Mouse (Mus musculus) adrenal gland, adult 18-20 months (tissue): ENCODE data around the gene Chtop. TPM values are rescaled to one million over a fixed set of nuclear protein-coding genes. Genes with fewer than 3 reads are reported as not detected.

ENCODE experiments used
- DNase-seq, 2 experiments: peaks; one replicate each; pipeline ENCODE4 v3.0.0; 2021 to 2022; ENCODE audit warnings: low spot score in 2 of 2
- long read RNA-seq, 2 experiments: library from polyadenylated mRNA; stranded (forward); transcript quantifications; one replicate each; pipeline ENCODE4 v2.0.0; 2021
- total RNA-seq, 2 experiments: library from RNA; stranded (reverse); gene quantifications; 1 replicate in 1 of 2; 2 replicates in 1 of 2; pipeline ENCODE4 v1.2.3; 2021

Gene Chtop
- total RNA-seq, result 100 to 1,000 TPM; 112 to 115 TPM
- long read RNA-seq, experiment 1, transcript Chtop-202 (6 exons, 2,012 nt), result major isoform, 37 of 65 reads
- long read RNA-seq, experiment 1, partial matches to known transcripts, result 2 of 65 reads
- long read RNA-seq, experiment 1, other reads (novel, unspliced or antisense), result 17 of 65 reads
- long read RNA-seq, experiment 2, transcript Chtop-207 (5 exons, 1,321 nt), result minor isoform, 5 of 141 reads
- long read RNA-seq, experiment 2, transcript Chtop-202 (6 exons, 2,012 nt), result major isoform, 64 of 141 reads
- long read RNA-seq, experiment 2, transcript Chtop-201 (5 exons, 3,257 nt), result minor isoform, 6 of 141 reads
- long read RNA-seq, experiment 2, partial matches to known transcripts, result 11 of 141 reads
- long read RNA-seq, experiment 2, other reads (novel, unspliced or antisense), result 52 of 141 reads

DNA sequence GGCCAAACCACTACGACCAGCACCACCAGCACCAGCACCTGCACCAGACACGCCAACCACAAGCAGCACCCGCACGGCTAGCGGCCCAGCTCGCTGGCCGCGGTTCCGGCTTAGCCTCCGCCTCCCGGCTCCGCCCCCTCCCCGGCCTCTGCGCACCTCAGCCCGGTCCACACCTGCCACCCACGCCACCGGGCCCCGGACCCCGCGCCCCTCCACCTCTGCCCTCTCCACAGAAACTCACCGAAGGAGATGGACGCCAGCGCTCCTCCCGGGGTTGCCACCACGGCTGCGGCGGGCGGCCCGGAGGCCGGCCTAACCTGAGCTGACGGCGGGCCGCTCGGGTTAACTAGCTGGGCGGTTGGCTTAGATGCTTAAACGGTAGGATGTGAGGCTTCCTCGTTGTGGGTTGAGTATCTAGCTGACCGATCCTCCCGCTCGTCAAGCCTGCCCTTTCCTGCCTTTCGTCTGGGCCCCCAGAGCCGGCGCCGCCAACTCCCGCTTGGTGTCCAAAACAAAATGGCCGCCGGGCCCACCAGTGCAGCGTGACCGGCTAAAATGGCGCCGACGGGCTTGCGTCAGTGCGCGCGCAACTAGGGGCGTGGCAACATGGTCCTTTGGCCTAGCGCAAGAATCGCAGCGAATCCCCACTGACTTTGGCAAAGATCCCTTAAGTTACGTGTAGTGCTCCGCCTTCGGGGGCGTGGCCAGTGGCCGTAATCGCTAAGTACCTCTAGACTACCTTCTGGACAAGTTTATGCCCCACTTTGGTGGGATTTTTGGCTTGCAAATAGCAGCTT is at the start of gene Chtop:
Gene Chtop (minus strand): TSS at position 549 of the 797 bp plus-strand sequence.
- peak; percentile 99 for DNase-seq

DNA sequence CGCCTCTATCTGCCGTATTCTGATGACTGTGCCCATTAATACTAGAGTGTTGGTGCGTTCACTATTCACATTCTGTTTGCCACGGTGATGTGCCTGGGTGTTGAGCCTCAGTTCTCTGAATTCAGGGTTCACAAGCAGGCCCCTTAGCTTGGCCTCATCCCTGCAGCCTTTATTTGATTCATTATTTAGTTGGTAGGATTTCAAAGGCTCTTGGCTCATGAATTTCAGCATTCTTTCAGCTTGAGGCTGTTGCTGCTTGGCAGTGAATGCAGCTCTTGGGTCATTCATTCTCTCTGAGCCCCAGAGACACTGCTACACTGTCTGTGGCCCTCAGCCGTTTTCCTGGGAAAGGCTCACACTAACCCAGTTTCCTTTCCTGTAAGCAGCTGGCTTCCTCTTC is 46.7 kb upstream of the Chtop start:
- no peak for DNase-seq

DNA sequence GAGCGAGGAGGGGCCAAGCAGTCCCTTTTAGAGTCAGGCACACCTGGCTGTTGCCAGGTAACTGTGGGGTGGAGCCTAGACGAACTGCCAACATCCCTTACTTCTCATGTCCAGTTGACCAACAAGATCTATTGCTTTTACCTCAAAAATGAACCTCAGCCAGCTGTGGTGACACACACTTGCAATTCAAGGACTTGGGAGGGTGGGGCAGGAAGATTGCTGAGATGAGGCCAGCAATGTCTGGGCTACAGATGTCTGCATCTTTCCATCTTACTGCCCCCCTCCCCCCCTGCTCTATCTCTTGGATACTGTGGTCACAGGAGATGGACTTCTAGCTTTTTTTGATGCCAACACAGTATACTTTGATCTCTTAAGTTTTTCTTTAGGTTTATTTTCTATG is 42.9 kb upstream of the Chtop start:
- no peak for DNase-seq

DNA sequence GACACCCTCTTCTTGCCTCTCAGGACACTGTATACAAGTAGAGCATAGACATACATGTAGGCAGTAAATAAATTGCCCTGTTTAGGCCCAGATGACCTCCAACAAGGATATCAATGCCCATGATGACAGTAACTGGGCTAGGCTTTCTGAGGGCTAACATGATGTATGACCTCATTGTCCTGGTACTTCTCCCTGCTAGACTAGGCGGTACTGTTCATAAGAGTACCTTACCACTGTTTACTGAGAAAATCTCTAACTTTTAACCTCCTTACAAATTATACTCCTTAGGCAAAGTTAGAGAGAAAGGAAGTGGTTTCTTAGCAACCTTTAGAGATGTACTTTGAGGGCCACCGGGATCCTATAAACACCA is 41.1 kb upstream of the Chtop start:
- no peak for DNase-seq

DNA sequence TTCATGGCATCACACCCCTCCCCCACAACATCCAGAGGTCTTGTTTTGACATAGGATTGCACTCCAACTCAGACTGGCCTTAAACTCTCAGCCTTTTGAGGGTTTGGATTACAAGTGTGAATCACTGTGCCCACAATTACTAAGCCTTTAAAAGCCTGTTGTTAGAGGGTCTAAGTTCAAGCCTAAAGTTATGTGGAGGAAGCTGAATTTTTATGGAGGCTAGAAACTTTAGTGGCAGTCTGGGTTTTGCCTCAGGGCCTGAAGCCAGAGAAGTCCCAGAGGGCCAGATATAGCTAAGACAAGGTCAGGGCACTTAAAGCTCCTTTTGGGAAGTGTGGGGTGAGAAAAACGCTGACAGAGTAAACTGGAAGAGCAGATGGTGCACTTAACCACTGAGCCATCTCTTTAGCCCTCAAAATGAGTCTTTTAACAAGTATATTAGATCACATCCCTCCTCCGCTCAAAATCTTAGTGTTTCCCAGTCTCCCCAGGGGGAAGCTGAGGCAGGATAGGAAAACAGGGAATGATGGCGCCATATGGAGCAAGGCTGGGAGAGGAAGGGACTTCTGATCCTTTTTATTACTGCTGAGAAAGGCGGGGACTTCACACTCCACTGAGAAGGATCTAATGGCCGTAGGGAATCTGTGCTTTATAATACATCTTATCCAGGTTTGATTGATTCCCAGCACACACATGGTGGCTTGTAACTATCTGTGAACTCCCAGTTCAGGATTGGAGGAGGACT is 40.5 kb upstream of the Chtop start:
- no peak for DNase-seq

DNA sequence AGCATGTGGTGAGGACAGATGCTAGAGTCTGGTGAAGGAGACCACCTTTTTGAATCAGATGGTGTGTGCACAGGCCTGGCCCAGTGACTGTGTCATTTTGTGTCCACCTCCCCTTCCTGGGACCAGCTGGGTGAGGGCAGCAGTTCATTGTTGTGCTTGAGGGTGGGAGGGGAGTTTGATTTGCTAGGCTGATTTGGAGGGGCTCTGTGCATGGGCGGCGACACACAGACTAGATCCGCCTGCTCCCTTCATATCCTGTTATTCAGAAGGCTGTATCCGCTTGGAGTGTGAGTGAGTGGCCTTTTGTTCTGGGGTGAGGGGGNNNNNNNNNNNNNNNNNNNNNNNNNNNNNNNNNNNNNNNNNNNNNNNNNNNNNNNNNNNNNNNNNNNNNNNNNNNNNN is 31.6 kb upstream of the Chtop start:
- DNase-seq, result no peak

DNA sequence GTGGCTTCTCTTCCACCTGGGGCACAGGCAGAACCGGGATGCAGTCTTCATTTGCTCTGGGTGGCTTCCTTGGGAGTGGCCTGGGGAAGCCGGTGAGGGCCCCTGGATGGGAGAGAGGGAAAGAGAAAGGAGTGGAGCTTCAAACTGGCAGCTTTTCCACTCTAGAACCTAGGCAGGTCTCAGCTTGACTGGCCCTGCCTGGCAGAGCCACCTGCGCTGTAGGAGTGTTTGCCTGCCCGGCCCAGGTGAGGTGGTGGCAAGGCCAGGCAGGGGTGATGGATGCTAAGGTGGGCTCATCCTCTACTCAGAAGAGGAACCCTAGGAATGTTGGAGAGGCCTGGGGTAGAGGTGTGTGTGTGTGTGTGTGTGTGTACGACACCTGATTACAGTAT is 28.6 kb upstream of the Chtop start:
- no peak for DNase-seq

DNA sequence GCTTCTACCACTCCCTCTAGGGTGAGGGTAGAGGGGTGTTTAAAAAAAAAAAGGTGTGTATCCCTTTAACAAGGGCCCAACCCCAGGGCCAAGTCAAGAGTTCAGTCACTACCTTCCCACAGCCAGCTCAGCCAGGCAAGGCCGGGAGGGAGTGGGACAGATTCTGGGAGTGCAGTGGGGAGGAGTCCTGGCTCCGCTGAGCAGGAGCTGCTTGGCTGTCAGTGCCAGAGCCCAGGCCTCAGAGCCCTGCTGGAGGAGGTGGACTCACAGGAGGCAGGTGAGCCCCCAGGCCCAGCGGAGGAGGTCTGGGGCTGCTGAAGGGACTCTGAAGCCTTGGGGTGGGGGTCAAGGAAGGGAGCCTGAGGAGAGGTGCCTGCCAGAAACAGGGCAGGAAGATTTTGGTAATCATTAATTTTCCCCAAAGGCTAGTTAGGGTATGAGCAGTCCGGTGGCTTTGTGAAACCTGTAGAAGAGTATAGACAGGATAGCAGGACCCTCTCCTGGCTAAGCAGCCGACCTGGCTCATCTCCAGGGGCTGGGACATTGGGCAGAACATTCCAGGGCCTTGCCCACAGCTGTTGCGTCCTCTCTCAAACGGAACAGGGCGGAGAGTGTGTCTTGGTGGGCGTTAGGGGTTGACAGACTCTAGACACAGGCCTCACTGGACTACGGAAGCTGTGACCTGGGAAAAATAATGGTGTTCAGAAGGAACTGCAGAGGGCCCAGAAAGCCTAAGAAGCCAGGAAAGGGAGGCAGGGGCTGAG is 28.0 kb upstream of the Chtop start, which contains the start of gene S100a16:
Gene S100a16 (plus strand): TSS at position 114 of the 764 bp plus-strand sequence.
- peak; percentile 51 to 55 for DNase-seq

DNA sequence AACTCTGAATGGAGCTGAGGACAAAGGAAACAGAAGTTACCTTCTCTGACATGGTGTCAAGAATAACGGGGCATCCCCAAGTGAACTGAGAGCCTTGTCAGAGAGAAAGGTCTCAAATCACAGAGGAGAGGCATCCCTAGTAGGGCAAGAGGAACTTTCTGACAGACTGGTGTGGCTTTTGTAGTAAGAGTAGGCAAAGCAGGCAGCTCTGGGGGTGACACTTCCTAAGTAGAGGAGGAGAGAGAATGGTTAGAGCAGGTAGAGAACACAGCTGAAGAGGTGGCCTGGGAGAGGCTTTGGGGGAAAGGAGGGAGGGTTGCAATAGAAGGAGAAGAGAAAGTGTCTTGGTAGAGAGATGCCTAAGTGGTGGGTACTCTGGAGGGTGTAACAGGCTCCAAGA is 26.1 kb upstream of the Chtop start:
- DNase-seq, result no peak

DNA sequence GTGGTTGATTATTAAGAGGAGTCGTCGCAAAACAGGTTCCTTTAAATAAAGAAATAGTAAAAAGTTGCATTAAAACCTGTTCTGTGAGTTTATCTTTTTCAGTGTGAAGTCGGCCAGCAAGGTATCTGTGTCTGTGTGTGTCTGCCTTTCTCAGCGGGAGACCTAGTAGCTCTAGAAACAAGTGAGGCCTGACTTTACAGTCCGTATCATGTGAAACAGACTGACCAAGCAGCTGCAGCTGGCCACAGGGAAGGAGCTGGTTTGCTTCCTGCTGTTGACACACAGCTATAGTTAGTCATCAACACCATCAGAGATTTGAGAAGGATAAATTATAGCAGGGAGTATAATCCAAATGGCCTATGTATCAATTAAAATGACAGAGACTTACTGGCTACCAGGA is 22.4 kb upstream of the Chtop start:
- no peak for DNase-seq

DNA sequence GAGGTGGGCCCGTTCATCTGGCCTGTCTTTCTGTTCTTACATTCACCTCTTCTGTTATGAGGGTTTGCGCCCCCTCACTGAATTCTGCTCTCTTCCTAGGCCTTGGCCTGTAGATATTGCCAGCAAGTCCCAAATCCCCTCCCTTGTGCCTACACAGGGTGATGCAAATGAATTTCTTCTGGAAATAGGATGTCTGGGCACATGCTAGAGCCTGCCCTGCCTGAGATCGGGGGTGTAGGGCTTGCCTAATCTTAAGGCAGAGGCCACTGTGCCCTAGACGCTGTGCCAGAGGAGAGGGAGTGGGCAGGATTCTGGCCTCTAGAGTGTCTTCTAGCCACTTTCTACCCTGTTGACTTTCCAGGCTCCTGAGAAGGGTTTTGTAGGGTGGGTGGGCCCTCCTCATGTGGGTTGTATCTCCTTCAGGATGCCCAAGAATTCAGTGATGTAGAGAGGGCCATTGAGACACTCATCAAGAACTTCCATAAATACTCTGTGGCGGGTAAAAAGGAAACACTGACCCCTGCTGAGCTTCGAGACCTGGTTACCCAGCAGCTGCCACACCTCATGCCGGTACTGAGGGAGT is 18.1 kb upstream of the Chtop start:
- DNase-seq, result no peak

DNA sequence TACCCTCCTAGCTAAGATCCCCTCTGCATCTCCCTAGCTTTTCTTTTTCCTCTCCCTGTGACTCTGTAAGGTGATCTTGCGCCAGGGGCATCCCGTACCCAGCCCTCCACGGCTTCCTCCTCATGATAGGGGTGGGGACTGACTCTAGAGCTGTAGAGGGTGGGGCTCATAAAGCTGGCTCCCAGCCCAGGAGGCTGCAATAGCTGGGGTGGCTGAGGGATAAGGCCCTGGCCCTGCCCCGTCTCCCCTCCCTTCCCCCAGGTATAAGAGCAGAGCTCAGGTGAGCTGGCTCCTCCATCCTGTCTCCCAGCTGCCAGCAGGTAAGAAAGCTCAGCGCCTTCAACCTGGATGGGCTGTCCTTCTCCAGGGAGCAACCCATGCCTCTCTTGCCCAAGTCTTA is 17.3 kb upstream of the Chtop start, which contains the start of gene S100a14:
Gene S100a14 (plus strand): TSS at position 277 of the 400 bp plus-strand sequence.
- DNase-seq, result no peak

DNA sequence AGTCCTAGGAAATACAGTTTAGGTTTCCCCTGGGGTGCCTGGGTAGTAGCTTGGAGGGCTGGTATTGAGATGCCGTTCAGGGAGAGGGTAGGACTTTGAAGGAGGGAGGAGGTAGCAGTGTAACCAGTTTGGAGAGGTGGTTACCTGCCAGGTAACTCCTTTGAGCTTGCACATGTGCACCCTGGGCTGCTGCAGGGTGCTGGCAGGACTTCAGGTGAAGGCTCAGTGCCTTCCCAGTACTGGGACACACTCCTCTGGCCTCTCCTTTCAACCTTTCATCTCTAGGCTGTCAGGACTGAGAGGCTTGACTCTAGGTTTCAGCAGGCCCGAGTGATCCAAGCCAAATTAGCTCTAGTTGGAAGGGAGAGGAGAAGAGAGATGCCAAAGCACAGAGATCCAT is 16.8 kb upstream of the Chtop start:
- no peak for DNase-seq

DNA sequence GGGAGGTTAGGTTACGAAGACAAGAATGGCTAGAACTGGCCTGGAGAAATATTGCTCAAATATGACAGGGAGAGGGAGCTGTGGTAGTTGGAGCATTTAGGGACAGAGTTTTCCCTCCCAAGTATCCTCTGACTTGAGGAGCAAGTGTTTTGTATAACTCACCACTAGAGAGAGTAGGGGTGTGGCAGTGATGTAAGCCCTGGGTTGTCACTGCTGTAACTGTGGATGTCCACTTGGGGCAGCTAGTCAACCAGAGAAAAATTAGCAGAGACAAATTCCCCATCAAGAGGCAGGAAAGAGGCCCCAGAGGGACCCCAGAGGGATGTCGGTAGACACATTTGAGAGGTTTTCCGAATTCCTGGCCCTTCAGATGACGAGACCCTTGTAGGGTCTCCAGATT is 16.1 kb upstream of the Chtop start:
- DNase-seq, result no peak

DNA sequence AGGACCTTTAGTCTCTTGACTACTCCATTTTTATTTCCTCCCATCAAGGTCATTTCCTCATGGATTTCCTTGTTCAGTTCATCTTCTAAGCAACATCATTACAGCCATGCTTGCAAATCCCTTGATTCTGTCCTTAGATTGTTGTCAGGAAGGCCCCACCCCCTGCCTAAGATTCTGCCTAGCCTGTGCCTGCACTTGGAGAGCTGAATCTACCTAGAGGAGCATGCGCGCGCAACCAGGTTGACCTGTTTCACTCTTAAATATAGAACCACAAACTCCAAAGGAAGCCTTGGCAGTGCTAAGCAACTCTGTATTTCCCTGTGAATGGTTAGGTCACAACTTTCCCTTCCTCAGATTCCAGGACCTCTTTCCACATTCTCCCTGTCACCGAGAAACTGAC is 8.4 kb upstream of the Chtop start:
- no peak for DNase-seq

DNA sequence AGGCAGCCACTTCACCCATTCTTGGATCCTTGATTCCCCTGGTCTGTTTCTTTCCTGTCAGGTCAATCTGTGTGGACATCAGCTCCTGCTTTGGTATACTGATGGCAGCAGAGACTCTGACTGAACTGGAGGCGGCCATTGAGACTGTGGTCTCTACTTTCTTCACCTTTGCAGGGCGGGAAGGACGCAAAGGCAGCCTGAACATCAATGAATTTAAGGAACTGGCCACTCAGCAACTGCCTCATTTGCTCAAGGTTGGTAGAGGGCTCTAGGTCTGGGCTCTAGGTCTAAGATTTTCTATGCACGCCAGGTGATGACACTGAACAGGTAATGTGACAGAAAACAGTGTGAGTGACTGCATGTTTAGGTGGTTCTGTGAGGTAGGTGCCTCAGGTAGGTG is 6.5 kb upstream of the Chtop start:
- DNase-seq, result no peak

DNA sequence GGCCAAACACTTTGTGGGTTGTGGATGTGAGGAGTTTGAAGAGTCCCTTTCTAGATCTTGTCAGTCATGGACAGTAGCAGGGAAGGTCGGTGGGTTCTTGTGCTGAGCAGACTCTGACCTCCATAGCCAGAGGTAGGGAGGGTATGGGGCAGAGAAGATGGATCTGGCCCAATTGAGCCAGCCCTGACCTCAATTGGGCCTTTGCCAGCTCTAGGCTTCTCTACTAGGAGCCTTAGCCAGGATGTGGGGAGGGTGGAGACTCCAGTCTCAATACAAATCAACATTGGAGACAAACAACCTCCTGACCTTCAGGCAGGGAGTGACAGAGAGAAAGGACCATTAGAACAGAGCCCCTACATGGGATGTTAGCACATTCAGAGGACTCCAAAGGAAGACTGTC is 5.9 kb upstream of the Chtop start:
- peak; percentile 18 to 40 for DNase-seq

DNA sequence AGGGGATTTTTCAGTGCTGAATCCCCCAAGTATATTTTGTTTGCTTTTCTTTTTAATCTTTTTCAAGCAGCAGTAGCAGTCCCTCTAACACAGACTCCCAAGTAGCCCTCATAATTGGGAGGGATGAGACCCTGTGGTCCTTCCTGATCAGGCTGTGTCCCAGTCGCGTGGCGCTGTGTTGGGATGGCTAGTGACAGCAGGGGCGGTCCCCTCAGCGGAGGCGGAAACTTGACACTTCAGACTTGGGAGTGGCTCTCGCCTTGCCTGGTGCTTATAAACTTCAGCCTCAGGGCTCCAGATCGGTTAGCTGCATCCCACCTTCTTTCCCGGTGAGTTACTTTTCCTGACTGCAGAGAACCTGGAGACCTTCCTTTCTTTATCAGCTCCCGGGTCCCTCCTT is 5.4 kb upstream of the Chtop start:
- peak; percentile 66 to 72 for DNase-seq

DNA sequence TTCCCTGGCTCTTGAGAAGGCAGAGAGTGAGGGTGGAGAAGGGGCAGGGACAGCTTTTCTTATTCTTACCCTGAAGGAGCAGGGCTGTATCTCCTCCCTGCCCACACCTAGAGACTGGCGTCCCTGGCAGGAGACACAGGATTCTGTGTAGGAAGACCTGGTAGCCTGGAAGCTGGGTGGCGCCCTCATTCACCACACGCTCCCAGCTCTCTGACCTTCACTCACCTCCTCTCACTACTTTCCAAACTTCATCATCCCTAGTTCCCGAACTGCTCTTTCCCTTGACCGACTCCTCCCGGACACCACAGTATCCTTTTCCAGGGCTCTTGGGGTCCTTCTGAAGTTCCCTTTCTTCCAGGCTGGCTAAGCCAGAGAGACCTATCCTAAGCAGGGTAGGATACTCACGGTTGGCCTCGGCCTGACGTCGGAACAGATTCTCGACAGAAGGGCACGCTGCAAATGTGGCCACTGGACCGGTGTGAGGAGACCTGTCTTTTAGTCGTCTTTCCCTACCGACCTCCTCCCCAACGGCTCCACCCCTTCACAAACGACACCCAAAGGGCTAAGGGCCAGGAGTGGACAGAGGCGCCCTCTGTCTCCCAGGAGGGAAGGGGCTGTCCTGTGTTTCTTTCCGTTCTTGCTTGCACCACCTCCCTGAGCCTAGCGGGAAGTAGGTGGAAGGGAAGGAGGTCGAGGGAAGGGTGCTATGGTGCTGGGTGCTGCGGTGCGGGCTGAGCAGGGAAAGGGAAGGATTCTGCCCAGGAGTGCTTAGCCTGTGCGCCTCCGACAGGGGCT is 4.7 kb upstream of the Chtop start, which contains the start of the genes S100a1 and S100a13:
Gene S100a1 (minus strand): TSS at position 597 of the 795 bp plus-strand sequence.
Gene S100a13 (plus strand): TSS at position 640 of the 795 bp plus-strand sequence.
- DNase-seq, result peak; percentile 63 to 68
